Mouse (Mus musculus) heart, postnatal 0 days (tissue): ENCODE measurements around the gene Retreg1. TPM values are rescaled to one million over a fixed set of nuclear protein-coding genes. Genes with fewer than 3 reads are reported as not detected.

Source experiments
- ATAC-seq: fragments of 200-750 bp; cut with Nextera tagmentation; 2 replicates; pipeline ENCODE4 v1.8.0; 2017; ENCODE audit warnings: low read depth, moderate number of reproducible peaks, moderate library complexity; ENCODE audit not compliant: insufficient read depth
- DNase-seq: peaks from one replicate; pipeline ENCODE4 v3.0.0-alpha.2; 2016; ENCODE audit warnings: low spot score
- H3K27ac ChIP-seq: fragments of 300-500 bp; sonication (generic); 2 replicates; pipeline ENCODE4 v1.5.1; 2014; ENCODE audit warnings: low read depth, mild to moderate bottlenecking
- H3K27me3 ChIP-seq: fragments of 300-500 bp; sonication (generic); 2 replicates; pipeline ENCODE4 v1.6.1; 2014; ENCODE audit warnings: low read length, mixed read lengths; ENCODE audit not compliant: control insufficient read depth, insufficient read depth
- H3K36me3 ChIP-seq: fragments of 300-500 bp; sonication (generic); replicated peaks from 2 replicates; pipeline ENCODE4 v1.6.1; 2014; ENCODE audit warnings: low read length, mixed read lengths; ENCODE audit not compliant: control insufficient read depth, insufficient read depth
- H3K4me1 ChIP-seq: fragments of 300-500 bp; sonication (generic); 2 replicates; pipeline ENCODE4 v1.6.1; 2014; ENCODE audit warnings: antibody characterized with exemption; ENCODE audit not compliant: control insufficient read depth, insufficient read depth
- H3K4me2 ChIP-seq: fragments of 300-500 bp; sonication (generic); 2 replicates; pipeline ENCODE4 v1.6.1; 2014; ENCODE audit warnings: low read depth, mild to moderate bottlenecking, low read length, moderate library complexity
- H3K4me3 ChIP-seq: fragments of 300-500 bp; sonication (generic); 2 replicates; pipeline ENCODE4 v1.5.1; 2014; ENCODE audit warnings: low read depth, low read length
- H3K9ac ChIP-seq: fragments of 300-500 bp; sonication (generic); replicated peaks from 2 replicates; pipeline ENCODE4 v1.6.1; 2014; ENCODE audit warnings: low read depth, low read length, mixed read lengths
- H3K9me3 ChIP-seq: fragments of 300-500 bp; sonication (generic); replicated peaks from 2 replicates; pipeline ENCODE4 v1.6.1; 2016; ENCODE audit warnings: low read length; ENCODE audit not compliant: control insufficient read depth
- CTCF ChIP-seq: IDR thresholded peaks from 2 replicates; pipeline ENCODE4 v1.5.1; 2016; ENCODE audit warnings: antibody characterized with exemption, control low read depth, low read depth
- EP300 ChIP-seq: IDR thresholded peaks from 2 replicates; pipeline ENCODE4 v1.6.1; 2016; ENCODE audit warnings: antibody characterized with exemption, low read depth
- WGBS: fragments of 180-500 bp; shearing (Covaris S2); extraction: QIAGEN DNeasy Blood & Tissue Kit; methylation state at CpG from one replicate; pipeline ENCODE4 v1.1.7; 2014; 5-methylcytosine and 5-hydroxymethylcytosine counted together
- polyA plus RNA-seq: library from polyadenylated mRNA; unstranded; fragments of >200 nt; fragmentation: Nextera tagmentation; extraction: Ambion mirVana; gene quantifications from 2 replicates; pipeline ENCODE4 v1.2.1, GENCODE M21; 2015
- total RNA-seq: library from RNA; depleted of rRNA; stranded (reverse); fragments of >200 nt; gene quantifications from 2 replicates; pipeline ENCODE4 v1.2.3, GENCODE M21; 2014; ENCODE audit warnings: low replicate concordance

Retreg1 gene
- total and polyA plus RNA-seq, 2 experiments from 2014 or later, result 141 to 157 TPM

GRCm38 (mm10) chr15:25861900-25862299 lies 18.9 kb downstream of the Retreg1 start:
- 79% methylated on average over 7 of the region's 7 CpGs for WGBS
- DNase-seq, result no peak
- no peaks in the 10 kb centered on the region for H3K27me3 ChIP-seq
- no peak for ATAC-seq
- no peak overlapping the region for H3K4me3 ChIP-seq
- no peak overlapping the region for H3K27ac ChIP-seq
- H3K4me2 ChIP-seq, result no peak overlapping the region
- no peaks in the 10 kb centered on the region for H3K9me3 ChIP-seq
- H3K9ac ChIP-seq, result no peak overlapping the region
- H3K36me3 ChIP-seq, result no peaks in the 10 kb centered on the region
- TF ChIP-seq CTCF (no peak), EP300 (no peak)
- H3K4me1 ChIP-seq, result 0 out of 2 replicates have a peak, but pooled peaks cover 4% of the 10 kb centered on the region

GRCm38 (mm10) chr15:25865605-25866004 lies 22.6 kb downstream of the Retreg1 start:
- Histone ChIP-seq H3K36me3 (no peaks in the 10 kb centered on the region), H3K4me3 (no peak overlapping the region), H3K4me1 (no peaks in the 10 kb centered on the region), H3K4me2 (no peak overlapping the region), H3K27me3 (no peaks in the 10 kb centered on the region), H3K9ac (no peak overlapping the region), H3K9me3 (no peaks in the 10 kb centered on the region), H3K27ac (no peak overlapping the region)
- 91% methylated on average over 3 of the region's 3 CpGs for WGBS
- DNase-seq, result no peak
- TF ChIP-seq CTCF, result no peak
- no peak for ATAC-seq

GRCm38 (mm10) chr15:25866106-25866505 lies 23.1 kb downstream of the Retreg1 start:
- no peak overlapping the region for H3K4me3 ChIP-seq
- no peak for TF ChIP-seq CTCF
- no peak for TF ChIP-seq EP300
- H3K36me3 ChIP-seq, result no peaks in the 10 kb centered on the region
- H3K27me3 ChIP-seq, result no peaks in the 10 kb centered on the region
- ATAC-seq (no peak), DNase-seq (peak; percentile 23)
- H3K4me2 ChIP-seq, result no peak overlapping the region
- no peak overlapping the region for H3K27ac ChIP-seq
- no peaks in the 10 kb centered on the region for H3K4me1 ChIP-seq
- H3K9ac ChIP-seq, result no peak overlapping the region
- no peaks in the 10 kb centered on the region for H3K9me3 ChIP-seq
- WGBS, result 72% methylated on average over 6 of the region's 6 CpGs

- no peak for ATAC-seq
These were observed 26.1 kb downstream of the Retreg1 start for GRCm38 (mm10) chr15:25869129-25869528.

GRCm38 (mm10) chr15:25871470-25871869 lies 28.5 kb downstream of the Retreg1 start:
- ATAC-seq, result no peak
- Histone ChIP-seq H3K9ac (no peak overlapping the region), H3K36me3 (no peaks in the 10 kb centered on the region), H3K27ac (no peak overlapping the region), H3K9me3 (no peaks in the 10 kb centered on the region), H3K4me3 (no peak overlapping the region), H3K27me3 (no peaks in the 10 kb centered on the region), H3K4me1 (no peaks in the 10 kb centered on the region), H3K4me2 (no peak overlapping the region)
- 86% methylated on average over 7 of the region's 7 CpGs for WGBS
- no peak for TF ChIP-seq CTCF
- no peak for TF ChIP-seq EP300
- no peak for DNase-seq

More at GRCm38 (mm10) chr15:25869129-25869528, 26.1 kb downstream of the Retreg1 start:
- no peaks in the 10 kb centered on the region for H3K4me1 ChIP-seq
- H3K4me3 ChIP-seq, result no peak overlapping the region
- H3K27me3 ChIP-seq, result no peaks in the 10 kb centered on the region
- no peak for DNase-seq
- no peak overlapping the region for H3K9ac ChIP-seq
- no peaks in the 10 kb centered on the region for H3K9me3 ChIP-seq
- no peak for TF ChIP-seq CTCF
- TF ChIP-seq EP300, result no peak
- H3K27ac ChIP-seq, result no peak overlapping the region
- no peaks in the 10 kb centered on the region for H3K36me3 ChIP-seq
- 72% methylated on average over 5 of the region's 5 CpGs for WGBS
- H3K4me2 ChIP-seq, result no peak overlapping the region

GRCm38 (mm10) chr15:25872118-25872517 lies 29.1 kb downstream of the Retreg1 start:
- no peak overlapping the region for H3K9ac ChIP-seq
- H3K4me3 ChIP-seq, result no peak overlapping the region
- no peaks in the 10 kb centered on the region for H3K27me3 ChIP-seq
- no peaks in the 10 kb centered on the region for H3K9me3 ChIP-seq
- TF ChIP-seq EP300 (no peak), CTCF (no peak)
- 85% methylated on average over 9 of the region's 9 CpGs for WGBS
- no peak for ATAC-seq
- no peak overlapping the region for H3K27ac ChIP-seq
- DNase-seq, result no peak
- H3K36me3 ChIP-seq, result no peaks in the 10 kb centered on the region
- H3K4me1 ChIP-seq, result no peaks in the 10 kb centered on the region
- no peak overlapping the region for H3K4me2 ChIP-seq
